1 mouse cellular context compared by ENCODE assay signal in the genomic region with DNA sequence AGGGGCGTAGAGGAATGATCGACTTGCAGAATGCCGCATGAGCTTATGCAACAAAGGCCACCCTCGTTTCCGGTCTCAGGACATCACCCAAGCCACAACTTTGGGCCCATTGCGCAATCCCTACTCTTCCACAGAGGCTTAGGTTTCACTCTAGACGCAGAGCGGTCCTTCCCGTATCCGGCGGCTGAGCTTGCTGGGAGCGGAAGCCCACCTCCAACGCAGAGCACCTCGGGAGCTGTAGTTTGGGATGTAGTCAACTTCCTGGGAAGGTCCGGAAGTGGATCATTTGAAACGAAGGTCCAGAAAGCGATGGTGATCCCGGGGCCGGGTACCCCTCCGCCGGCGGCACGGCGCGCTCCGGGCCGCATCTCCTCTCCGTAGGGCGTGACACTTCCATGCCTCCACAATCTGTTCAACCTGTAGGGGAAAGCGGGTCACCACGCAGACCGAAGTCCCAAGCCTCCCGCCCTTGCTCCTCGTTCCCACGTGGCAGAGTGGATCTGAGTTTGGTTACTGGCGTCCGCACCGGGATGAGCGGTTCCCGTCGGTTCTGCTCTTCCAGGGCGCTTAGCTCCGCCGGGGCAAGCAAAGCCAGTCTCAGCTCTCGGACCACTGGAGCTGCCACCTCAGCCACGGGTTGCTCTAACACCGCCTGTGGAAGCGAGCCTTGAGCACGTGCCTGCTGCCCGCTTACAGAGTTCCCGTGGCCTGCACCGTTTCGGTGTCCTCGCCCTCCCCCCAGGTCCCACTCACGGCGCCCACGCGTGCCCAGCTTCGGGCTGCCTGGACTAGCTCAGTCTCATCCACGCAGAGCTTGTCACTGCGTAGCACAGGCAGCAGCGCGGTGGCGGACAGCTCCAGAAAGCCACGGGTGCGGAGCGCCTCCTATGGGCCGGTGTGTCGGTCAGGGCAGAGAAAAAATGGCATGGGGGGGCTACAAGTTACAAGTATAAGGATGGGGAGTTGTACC.
A peak's percentile ranks its signal among the peaks of the same experiment; 100 is the strongest.
TF ChIP-seq lines count a peak whose summit lies in the region.

No protein-coding gene starts in this region.

TF ChIP-seq in C2C12, 6 proteins besides CTCF, POLR2A, EP300 and RAD21:
- TF ChIP-seq MAX (IDR thresholded peaks at IDR 0.05) (peak; percentile 73), FOSL1 (IDR thresholded peaks at IDR 0.05; ENCODE audit: insufficient read depth, low read length, poor library complexity, severe bottlenecking) (no peak), CEBPB (IDR thresholded peaks at IDR 0.05; ENCODE audit: low read depth) (peak; percentile 100), USF1 (IDR thresholded peaks at IDR 0.05; ENCODE audit: low read depth) (no peak)
